Mouse (Mus musculus): ENCODE results near the gene Rgs6. TPM values are rescaled to one million over a fixed set of nuclear protein-coding genes. Genes with fewer than 3 reads are reported as not detected.
A peak's percentile ranks its signal among the peaks of the same experiment; 100 is the strongest.

Rgs6 gene
- total RNA-seq, 4 experiments from 2014 or later, result 0.14 to 1.0 (median 0.67) TPM

DNA sequence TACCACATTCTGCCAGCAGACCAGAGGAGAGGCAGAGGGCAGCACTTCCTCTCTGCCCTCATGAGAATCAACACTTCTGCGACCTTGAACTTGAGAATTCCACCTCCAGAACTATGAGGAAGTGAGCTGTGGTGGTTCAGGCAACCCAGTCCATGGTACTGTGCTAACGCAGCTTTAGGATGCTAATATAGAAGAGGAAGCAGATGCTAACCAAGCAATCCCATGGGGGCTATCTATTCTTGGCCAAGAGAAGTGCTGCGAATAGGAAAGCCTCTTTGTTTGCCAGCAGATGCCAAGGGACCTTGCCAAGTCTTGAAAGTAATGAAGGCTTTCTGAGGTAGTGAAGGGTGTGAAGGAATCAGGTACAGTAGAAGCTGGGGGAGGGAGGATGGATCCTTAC is 451.8 kb downstream of the Rgs6 start:
- no peak for DNase-seq

DNA sequence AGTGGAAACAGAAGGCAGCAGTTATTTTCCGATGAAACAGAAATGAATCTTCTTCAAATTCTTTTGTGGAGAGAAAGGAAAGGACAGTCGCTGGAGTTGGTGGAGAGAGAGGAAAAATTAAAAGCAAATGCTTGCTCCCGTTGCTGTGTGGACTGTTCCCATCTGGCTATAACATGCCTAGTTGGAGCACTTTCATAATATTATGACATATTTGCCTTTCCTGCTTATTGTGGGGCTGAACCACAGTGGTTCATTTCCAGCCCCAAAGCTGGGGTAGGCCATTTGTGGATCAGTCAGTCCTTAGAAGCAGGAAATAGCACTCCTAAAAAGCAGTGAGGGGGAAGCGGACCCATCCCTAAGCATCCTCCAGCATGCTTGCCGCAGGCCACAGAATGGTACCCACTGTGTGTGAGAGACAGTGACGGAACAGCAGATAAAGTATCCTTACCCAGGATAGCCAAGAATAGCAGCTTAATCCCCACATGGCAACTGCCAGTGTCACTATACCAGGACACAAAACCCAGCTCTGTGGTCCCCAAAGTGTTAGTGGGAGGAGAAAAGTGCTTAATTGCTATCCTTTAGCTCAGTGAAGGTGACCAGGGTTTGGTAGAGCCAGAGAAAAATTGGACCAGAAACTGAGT is 456.0 kb downstream of the Rgs6 start:
- no peak for DNase-seq

DNA sequence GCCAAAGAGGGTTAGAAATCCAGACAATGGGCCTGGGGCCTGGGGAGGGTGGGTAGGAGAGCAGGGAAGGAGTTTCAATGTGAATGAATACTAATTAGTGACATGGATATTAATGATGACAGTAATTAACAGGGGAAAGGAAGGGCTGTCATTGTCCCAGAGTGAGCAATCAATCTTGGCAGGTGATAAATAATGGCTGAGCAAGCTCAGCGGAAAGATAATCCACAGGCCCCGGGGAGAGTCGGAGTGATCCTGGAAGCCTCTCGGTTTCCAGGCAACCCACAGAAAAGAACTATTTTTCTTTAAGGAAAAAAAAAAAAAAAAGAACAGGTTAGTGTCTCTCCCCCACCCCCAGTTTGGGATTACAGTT is 456.5 kb downstream of the Rgs6 start:
- DNase-seq, result no peak

DNA sequence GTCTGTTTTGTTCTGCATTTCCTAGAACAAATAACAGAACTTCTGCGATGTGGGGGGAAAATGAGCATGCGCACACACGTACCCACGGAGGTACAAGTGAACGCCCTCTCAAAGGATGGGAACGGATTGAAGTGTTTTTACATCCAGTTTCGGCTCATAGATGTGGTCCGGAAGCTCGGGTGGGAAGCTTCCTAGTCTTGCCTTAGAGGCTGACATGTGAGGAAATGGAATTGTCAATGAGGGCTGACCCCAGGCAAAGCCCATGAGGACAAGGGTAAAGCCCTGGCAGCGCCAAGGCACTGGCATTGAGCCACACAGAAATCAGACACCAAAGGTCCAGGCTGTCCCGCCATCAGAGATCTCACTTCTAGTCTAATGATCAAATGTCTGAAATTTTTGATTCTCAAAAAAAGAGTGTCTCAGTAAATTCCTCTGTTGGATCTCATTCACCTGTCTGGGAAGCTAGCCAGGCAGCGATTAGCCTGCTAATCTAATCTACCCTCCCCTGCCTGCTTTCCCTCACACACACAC is 457.0 kb downstream of the Rgs6 start:
- DNase-seq, result no peak

DNA sequence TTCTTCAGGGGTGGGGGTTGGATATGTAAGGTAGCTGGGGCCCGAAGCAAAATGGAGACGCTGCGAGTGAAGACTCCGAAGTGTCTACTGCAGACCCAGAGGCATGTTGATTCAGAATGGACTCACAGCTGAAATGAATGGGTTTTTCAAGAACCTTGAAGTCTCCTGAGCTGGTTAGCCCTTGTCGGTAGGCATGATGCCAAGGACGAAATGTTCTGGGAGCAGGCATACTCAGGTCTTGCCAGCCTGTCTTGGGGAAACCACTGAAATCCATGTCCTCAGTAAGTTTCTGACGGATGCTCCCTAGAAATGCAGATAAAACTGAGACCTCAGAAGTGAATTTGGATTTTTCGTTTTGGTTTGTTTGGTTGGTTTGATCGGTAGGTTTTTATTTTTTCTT is 458.6 kb downstream of the Rgs6 start:
- peak; percentile 44 for DNase-seq

DNA sequence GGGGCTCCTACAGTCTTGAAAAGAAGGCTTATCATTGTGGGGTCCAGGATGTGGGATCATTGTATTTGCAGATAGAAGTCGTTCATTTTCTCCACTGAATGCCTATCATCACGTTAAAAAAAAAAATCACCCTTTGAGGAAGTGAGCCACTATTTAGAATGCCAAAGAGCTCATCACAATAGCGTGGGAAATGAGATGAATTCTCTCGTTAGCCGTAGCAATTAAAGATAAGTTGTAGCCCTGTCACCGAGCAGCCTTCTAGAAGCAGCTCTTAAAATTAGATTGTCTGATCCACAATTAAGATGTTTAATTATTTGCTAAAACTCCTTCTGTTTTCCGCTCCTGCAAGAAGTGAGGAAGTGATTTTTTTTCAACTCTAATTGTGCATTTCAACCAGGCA is 459.6 kb downstream of the Rgs6 start:
- no peak for DNase-seq

DNA sequence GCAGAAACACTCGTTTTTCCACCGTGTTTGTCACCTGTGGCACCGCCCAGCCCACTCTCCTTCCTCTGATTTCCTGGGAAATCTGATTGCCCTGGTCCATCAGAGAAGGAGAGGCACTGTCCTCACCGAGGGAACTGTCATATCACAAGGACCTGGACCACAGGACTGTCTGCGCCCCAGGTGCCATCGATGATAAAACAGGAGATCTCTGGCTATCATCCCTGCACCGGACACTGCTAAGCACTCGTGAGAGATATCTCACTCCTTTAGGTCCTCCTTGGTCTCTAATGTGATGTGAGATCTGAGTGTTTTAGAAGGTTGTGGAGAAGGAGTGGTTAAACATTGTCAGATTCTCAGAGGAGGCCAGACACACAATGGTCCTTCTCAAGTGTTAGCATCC is 462.4 kb downstream of the Rgs6 start:
- DNase-seq, result no peak

DNA sequence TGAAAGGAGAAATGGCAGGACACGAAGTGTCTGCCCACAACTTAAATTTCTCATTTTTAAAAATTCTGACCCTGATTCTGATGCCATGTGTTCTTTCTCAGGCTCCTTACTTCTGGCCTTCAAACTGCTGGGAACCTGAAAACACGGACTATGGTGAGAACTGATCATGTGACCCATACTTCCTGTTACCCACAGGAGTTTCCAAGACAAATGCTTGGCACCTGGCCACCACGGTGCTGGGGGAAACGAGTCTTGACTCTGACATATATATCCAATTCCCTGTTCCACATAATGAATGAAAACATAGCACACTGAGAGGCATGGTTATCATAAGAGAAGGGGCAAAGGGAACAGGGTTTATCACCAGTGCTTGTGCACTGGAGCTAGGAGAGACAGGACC is 464.3 kb downstream of the Rgs6 start:
- DNase-seq, result no peak

DNA sequence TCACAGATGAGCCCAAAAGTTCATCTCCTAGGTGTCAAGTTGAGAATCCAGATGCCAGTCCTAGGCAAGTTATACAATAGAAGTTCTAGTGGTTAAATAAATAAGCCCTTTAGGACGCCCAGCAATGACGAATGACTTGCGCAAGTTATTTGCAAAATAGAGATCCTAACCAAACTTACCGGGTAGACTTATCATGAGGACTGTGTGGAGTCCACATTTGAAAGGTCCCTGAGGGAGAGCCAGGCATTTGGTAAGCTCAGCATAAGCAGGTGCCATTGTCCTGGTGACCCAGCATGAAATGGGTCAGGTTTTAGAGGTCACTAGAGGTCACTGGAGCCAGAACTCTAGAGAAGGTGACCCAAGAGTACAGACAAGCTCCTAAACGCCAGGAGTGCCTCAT is 467.6 kb downstream of the Rgs6 start:
- no peak for DNase-seq

DNA sequence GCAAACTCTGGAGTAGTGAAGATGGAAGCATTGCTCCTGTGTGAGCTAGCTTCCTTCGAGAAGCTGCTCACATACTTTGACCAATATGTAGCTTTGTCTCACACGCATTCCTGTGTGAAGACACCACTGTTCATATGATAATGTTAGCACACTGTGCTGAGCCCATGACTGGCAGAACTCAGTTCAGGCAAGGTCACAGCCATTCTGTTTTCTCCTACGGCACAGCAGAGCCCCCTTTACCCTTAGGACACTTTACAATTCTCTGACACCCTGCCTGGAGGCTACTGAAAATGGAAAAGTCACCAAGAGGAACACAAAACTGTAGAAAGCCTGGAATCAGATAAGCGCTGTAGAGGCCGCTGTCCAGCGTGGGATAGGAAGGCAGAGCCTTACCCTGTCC is 478.3 kb downstream of the Rgs6 start:
- DNase-seq, result no peak

DNA sequence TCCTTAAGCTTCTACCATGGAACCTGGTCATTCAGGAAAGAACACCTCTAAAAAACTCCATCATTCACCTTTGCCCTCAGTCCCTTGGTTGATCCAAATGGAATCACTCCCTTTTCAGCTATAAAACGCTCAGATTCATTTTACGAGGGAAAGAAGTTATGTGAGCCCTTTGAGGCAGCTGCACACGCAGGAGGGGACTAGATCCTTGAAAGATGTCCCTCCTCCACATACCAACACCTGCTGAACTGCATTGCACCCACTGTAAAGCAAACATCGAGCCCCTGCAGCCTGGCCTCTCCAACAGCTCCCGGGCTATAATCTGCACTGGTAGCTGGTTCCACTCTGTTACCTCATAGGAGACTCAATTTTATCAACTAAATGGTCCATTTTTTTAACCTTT is 482.8 kb downstream of the Rgs6 start:
- no peak for DNase-seq

DNA sequence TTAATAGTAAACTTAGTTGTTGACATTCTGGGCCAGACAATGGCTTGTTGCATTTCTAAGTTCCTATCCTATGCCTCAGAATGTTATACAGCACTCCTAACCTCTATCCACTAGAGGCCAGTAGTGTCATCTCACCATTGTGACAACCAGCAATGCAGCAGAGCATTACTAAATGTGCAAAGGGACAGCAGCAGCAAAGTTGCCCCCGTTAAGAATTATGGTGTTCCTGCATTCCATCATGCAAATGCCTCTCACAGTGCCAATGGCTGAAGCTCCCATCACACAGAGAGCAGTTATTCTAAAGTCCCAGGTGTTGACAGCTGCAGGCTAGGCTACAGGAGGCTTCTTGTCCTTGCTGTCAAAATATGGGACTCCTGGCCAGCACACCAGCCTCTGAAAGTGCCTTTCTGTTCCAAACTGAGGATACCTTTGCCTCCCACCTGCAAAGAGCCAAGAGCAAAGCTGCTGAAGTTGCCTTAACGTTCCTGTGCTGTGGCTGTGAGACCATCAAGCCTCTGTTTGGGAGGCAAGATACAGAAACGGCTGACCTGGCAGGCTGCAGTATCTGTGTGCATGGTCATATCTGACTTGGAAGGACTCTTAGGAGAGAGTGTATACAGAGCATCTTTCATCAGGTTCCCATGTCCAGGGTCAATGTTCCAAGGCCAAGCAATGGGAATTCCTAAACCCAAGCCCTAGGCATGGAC is 484.2 kb downstream of the Rgs6 start:
- DNase-seq, result no peak

DNA sequence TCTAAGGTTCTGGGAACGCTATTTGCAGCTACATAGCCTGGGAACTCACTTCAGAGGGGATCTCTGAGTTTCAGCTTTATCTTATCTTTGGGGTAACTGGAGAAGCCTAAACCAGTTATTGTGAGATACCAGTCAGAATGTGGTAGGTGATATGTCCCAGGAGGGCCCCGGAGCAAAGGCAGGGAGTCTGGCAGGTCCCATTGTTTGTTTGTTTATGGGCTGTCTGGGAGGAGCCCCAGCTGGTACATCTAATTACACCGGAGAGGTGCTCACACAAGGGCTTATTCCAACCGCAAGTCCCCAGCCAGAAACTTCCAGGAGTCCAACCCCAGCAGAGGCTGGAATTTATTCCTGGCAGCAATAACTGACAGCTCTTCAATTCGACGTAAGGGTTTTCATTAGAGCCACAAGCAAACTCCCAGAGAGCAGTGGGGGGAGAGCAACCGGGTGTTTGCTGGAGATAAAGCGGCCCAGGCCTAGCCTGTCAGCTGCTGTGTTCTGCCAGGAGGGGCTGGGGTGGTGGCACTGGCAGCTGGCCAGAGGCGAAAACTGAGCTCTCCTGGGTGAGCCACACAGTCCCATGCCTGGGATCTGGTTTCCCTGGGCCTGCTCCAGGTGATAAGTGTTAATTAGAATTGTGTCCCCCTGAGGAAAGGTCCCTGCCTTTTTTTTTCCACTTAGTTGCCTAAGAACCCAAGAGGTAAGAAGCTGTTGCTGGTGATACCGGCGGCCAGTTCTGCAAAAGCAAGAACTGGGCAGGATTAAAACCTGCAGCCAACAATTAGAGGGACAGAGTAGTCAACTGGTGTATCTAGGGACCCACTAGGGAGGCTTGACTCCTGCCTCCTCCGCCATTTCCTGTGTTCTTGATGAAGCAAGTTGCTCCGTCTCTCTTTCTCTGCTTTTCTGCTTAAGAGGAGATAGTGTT is 485.1 kb downstream of the Rgs6 start:
- peak; percentile 8 for DNase-seq

DNA sequence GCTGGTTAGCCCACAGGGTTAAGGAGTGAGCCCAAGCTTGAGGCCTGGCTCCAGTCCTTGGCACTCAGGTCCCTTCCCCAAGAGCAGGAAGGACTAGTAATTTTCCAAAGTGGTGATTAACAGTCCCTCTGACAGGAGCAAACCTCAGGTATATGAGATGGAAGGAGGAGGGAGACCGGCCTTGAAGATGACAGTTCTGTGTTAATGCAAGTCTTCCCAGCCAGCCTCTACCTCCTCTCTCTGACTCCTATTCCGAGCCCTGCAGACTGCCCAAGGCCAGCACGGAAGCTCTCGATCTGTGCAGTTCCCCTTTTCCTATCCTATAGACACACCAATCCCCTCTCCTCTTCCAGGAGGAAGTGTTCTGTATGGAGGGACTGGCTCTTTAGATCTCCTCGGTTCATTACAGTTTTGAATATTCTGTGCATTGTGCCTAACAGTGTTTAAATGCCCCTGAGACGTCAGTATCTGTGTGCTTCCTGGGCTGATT is 485.8 kb downstream of the Rgs6 start:
- no peak for DNase-seq

DNA sequence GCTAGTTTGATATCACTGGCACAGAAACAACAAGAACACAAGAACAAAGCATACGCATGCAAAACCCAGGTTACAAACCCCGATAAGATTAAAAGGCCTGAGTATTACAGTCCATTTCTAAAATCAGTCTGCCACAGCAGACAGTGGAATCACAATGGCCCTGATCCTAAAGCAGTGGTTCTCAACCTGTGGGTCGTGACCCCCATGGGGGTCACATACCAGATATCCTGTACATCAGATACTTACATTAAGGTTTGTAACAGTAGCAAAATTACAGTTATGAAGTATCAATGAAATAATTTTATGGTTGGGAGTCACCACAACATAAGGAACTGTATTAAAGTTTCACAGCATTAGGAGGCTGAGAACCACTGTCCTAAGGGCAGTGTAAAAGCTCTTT is 488.1 kb downstream of the Rgs6 start:
- DNase-seq, result no peak

DNA sequence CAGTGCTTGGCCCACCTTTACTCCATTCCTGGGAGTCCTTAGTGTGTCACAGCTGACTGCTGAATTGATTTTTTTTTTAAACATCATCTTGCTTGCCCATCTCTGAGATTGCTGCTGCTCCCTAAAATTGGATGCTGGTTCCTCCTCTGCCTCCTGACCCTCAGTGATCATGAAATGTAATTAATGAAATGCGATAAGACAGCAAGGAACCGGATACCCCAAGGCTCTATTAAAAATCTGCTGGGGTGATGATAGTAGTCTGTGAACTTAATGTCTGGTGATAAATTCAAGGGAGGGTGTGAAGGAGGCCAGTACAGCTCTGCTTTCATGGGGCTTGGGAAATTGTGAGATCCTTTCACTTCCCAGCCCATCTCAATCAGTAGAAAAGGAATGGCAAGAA is 489.4 kb downstream of the Rgs6 start:
- no peak for DNase-seq

DNA sequence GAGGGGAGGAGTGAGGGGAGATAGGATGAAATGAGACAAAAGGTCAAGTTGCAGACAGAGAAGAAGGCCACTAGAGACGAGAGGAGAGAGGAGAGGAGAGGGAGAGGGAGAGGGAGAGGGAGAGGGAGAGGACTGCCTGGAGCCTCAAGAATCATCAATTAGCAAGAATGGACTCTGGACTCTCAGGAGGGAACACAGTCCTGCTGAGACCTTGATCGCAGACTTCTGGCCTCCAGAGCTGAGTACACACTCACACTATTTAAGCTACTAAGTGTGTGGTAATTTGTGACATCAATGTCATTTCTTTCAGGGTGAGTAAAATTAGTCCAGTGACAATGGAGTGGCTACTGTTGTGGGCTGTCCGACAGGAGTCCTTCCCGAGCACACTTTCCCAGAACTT is 495.3 kb downstream of the Rgs6 start:
- DNase-seq, result no peak

DNA sequence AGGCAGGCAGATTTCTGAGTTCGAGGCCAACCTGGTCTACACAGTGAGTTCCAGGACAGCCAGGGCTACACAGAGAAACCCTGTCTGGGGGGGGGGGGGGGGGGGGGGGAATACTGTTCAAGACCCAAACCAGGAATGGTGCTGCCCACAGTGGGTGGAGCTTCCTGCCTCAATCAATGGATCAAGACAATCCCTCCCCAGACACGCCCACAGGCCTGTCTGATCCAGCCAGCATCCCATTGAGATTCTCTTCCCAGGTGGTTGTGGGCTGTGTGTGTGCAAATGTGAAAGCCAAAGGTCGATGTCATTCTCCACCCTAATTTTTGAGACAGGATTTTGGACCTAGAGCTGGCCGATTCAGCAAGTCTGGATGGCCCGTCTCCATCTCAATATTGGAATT is 496.5 kb downstream of the Rgs6 start:
- DNase-seq, result no peak

DNA sequence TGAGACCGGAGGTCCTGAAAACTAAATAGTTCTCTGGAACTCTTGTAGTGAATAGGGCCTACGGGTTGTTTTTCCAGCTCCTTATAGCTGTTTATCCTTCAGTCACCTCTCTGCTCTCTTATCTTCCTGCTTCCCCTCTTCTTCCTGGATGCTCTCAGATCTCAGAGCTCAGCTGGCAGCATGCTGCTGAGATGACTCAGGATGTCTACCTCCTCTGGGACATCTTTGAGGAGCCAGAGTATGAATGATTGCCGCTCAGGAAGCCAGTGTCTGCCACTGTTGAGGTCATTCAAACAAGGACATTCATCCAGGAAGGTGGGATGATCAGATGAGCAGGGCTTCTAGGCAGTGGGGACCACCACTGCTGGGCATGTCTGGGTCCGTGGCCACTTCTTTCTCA is 498.9 kb downstream of the Rgs6 start:
- DNase-seq, result no peak

DNA sequence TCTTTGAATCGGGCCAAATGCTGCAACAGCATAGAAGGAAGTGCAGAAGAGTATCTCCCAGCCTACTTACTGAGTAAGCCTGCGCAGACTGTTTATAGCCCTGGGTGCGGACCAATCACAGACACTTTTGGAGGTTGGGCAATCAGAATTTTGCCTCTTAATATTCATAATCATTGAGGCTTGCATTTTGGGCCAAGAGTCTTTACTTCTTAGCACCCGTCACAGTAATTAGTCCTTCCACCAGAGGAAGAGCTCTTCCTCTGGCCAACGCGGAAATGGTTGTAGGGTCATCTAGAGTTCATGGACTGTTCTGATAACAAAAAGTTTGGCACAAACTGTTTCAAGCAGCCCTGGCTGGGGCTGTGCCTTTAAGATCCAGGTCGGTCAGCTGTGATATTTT is 499.5 kb downstream of the Rgs6 start:
- DNase-seq, result no peak

DNA sequence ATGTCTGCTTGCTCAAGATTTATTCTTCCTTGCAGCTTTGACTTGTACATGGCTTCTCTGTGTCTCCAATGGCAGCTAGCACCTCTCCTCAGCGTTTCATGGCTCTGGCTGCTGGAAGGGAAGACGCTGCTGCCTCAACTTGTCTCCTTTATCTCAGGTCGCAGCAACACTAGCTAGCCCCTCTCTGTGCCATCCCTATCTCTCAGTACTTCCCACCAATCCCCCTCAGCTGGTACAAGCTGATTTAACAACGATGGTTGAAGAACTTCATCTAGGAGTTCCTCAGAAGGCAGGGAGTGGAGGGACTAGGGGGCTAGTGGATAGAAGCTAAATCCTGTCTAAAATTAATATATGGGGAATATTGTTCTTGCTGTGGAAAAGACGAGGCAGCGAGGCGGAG is 503.9 kb downstream of the Rgs6 start:
- no peak for DNase-seq

DNA sequence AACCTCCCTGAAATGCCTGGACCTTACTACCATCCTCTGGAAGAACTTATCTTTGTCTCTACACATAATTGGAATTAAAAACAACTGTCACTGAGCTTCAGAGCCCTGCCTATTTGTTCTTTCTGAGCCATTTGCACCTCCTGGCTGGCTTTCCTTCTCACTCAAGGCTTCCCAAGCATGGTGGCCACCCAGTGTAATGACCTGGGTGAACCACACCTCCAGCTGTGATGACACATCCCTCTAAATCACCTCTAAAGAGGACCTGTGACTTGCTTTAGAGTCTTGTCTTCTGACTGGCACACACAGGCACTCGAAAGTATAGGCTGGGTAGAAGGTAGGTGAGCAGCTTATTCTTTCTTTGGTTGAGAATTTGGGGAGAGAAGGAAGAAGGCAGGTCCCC is 509.7 kb downstream of the Rgs6 start:
- DNase-seq, result no peak

All from adrenal gland, adult 8-10 months (tissue).